Mouse (Mus musculus): ENCODE results near the gene Mvb12b. TPM values are rescaled to one million over a fixed set of nuclear protein-coding genes. Genes with fewer than 3 reads are reported as not detected.

Gene Mvb12b
- polyA plus RNA-seq, 1 experiment from 2014 or later = 24.0 TPM

DNA sequence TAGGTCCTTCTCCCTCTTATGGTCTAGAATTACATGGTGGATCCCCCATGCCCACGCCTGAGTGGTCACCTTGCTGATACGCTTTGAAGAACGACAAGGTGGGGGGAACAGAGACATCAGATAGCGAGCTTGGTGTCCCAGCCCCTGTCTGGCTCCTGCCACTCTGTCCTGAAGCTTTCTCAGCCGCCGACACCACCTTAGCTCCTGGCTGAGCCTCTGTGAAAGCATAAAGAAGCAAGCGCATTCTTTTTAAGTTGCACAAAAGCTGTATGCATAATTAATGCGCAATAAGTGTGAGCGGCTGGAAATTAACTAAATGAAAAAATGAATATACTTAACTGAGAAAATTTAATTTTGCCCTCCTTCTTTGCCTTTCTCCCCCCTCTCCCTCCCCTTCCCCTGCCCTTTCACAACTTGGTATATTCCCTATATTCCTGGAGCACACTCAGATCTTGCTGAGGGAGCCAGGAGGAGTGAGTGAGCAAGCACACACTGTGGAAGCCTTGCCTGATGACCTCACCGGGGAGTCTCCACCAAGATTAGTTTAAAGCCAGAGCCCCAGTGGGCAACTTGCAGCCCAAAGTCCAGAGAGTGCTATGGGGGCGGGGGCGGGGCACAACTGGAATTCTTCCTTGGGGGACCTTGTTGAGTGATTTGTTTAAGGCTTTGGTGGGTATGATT is 174.0 kb downstream of the Mvb12b start:
- peaks cover 25% of the 10 kb centered on the region for H3K27me3 ChIP-seq (ENCODE audit: insufficient read depth, low read length)
- 35% methylated on average over 12 of the region's 12 CpGs for WGBS
- no peak for ATAC-seq (replicated peaks; ENCODE audit: low FRiP score, low read depth)
- no peak for DNase-seq (ENCODE audit: low spot score)
- no peak overlapping the region for H3K9ac ChIP-seq (ENCODE audit: low read depth, low read length)
- no peaks in the 10 kb centered on the region for H3K9me3 ChIP-seq (replicated peaks; ENCODE audit: low read length)
- H3K27ac ChIP-seq = no peak overlapping the region
- no peak for TF ChIP-seq CTCF (IDR thresholded peaks at IDR 0.05; ENCODE audit: low read depth)
- H3K36me3 ChIP-seq (ENCODE audit: insufficient read depth, low read length) = no peaks in the 10 kb centered on the region
- H3K4me1 ChIP-seq (replicated peaks; ENCODE audit: insufficient read depth, low read length) = peaks cover 5% of the 10 kb centered on the region; the same call in 1 of the 2 replicates
- no peak overlapping the region for H3K4me3 ChIP-seq (replicated peaks; ENCODE audit: low read depth, low read length)
- 0 out of 2 replicates have a peak overlapping the region, but pooled peaks have one; percentile 6 for H3K4me2 ChIP-seq (ENCODE audit: low read length)

DNA sequence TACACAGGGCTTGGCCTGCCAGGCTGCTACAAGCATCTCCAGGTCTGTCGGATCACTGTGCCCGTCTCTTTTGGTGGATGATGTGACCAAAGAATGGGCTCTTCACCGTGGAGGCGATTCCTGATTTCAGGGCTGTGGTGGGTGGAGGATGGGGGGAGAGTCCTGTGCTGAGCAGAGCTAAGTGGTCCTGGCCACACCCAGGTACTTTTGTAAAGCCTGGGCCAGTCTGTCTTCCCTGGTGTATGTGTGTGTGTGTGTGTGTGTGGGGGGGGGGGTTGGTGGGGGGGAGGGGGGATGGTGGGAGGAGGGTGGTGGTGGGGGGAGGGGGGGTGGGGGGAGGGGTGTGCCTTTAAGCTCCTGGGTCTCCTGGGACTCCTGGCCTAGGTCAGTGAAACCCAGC is 174.9 kb downstream of the Mvb12b start:
- no peaks in the 10 kb centered on the region for H3K9me3 ChIP-seq (replicated peaks; ENCODE audit: low read length)
- DNase-seq (ENCODE audit: low spot score) = no peak
- H3K4me3 ChIP-seq (replicated peaks; ENCODE audit: low read depth, low read length) = no peak overlapping the region
- no peak for ATAC-seq (replicated peaks; ENCODE audit: low FRiP score, low read depth)
- H3K36me3 ChIP-seq (ENCODE audit: insufficient read depth, low read length) = no peaks in the 10 kb centered on the region
- H3K27me3 ChIP-seq (ENCODE audit: insufficient read depth, low read length) = peaks cover 16% of the 10 kb centered on the region
- 43% methylated on average over 4 of the region's 4 CpGs for WGBS
- H3K4me1 ChIP-seq (replicated peaks; ENCODE audit: insufficient read depth, low read length) = no peaks in the 10 kb centered on the region; the same call in 1 of the 2 replicates
- no peak overlapping the region for H3K9ac ChIP-seq (ENCODE audit: low read depth, low read length)
- no peak for TF ChIP-seq CTCF (IDR thresholded peaks at IDR 0.05; ENCODE audit: low read depth)
- no peak overlapping the region for H3K4me2 ChIP-seq (ENCODE audit: low read length)
- H3K27ac ChIP-seq = no peak overlapping the region

DNA sequence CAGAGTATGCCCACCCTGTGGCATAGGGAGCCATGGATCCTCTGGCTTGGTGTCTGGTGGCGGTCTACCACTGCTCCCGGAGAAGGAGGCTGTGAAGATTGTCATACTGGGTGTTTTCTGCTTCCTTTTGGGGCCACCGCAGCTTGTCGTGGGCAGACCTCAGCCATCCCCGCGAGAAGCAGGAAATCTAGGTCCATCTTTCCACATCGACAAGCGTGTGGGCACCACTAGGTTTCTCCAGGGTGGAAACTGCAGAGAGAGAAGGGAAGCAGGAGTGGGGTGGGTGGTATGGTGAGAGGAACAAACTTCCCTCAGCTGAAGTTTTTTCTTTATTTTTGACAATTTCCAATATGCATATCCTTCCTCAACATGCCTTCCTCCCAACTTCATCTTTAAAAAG is 178.9 kb downstream of the Mvb12b start:
- WGBS = 78% methylated on average over 8 of the region's 8 CpGs
- DNase-seq (ENCODE audit: low spot score) (no peak), ATAC-seq (replicated peaks; ENCODE audit: low FRiP score, low read depth) (no peak)
- Histone ChIP-seq H3K4me1 (replicated peaks; ENCODE audit: insufficient read depth, low read length) (no peaks in the 10 kb centered on the region; the same call in 1 of the 2 replicates), H3K27me3 (ENCODE audit: insufficient read depth, low read length) (peaks cover 6% of the 10 kb centered on the region; the same call in 1 of the 2 replicates), H3K27ac (no peak overlapping the region), H3K9me3 (replicated peaks; ENCODE audit: low read length) (no peaks in the 10 kb centered on the region), H3K4me3 (replicated peaks; ENCODE audit: low read depth, low read length) (no peak overlapping the region), H3K4me2 (ENCODE audit: low read length) (no peak overlapping the region), H3K9ac (ENCODE audit: low read depth, low read length) (no peak overlapping the region), H3K36me3 (ENCODE audit: insufficient read depth, low read length) (no peaks in the 10 kb centered on the region)
- no peak for TF ChIP-seq CTCF (IDR thresholded peaks at IDR 0.05; ENCODE audit: low read depth)

DNA sequence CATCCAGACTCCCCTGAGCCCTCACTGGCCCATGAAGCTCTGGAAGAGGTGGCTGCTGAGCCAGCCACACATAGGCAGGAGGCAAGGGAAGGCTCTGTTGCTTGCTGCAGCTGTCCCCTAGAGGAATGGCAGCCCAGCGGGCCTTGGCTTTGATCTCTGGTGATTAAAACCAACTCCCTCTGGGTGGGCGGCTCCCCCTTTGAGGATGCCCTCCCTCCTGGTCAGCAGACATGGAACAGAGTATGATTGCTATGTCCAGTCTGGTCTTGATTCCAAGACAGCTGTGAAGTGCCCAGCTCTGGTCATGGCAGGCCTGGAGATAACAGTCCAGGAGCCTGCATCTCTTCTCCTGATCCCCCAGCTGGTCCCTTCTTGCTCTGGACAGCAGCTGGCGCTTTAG is 179.7 kb downstream of the Mvb12b start:
- Histone ChIP-seq H3K27me3 (ENCODE audit: insufficient read depth, low read length) (peaks cover 6% of the 10 kb centered on the region; the same call in 1 of the 2 replicates), H3K4me3 (replicated peaks; ENCODE audit: low read depth, low read length) (no peak overlapping the region), H3K9me3 (replicated peaks; ENCODE audit: low read length) (no peaks in the 10 kb centered on the region), H3K4me2 (ENCODE audit: low read length) (no peak overlapping the region), H3K36me3 (ENCODE audit: insufficient read depth, low read length) (no peaks in the 10 kb centered on the region), H3K27ac (no peak overlapping the region), H3K4me1 (replicated peaks; ENCODE audit: insufficient read depth, low read length) (no peaks in the 10 kb centered on the region), H3K9ac (ENCODE audit: low read depth, low read length) (no peak overlapping the region)
- DNase-seq (ENCODE audit: low spot score) (peak; percentile 18), ATAC-seq (replicated peaks; ENCODE audit: low FRiP score, low read depth) (no peak)
- TF ChIP-seq CTCF (IDR thresholded peaks at IDR 0.05; ENCODE audit: low read depth) = no peak
- 39% methylated on average over 3 of the region's 3 CpGs for WGBS

DNA sequence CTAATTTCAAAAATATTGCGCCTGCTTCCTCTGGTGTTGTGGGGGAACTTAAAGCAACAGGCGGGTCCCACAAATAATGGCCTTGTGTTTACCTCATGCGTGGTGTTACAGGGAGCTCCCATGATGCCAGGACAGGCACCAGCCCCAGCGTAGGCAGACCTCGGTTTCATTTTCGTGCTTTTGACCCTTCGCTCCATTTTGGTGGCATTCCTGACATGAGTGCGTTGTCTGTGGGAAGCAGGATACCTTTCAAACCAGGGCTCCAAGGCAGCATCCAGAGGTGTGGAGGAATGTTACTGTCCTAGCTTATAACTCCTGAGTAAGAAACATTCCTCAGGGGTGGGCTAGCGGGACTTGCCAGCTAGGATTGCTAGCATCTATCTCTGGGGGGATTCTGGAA is 181.3 kb downstream of the Mvb12b start:
- DNase-seq (ENCODE audit: low spot score) (no peak), ATAC-seq (replicated peaks; ENCODE audit: low FRiP score, low read depth) (no peak)
- no peaks in the 10 kb centered on the region for H3K9me3 ChIP-seq (replicated peaks; ENCODE audit: low read length)
- H3K4me3 ChIP-seq (replicated peaks; ENCODE audit: low read depth, low read length) = no peak overlapping the region
- H3K4me2 ChIP-seq (ENCODE audit: low read length) = no peak overlapping the region
- no peaks in the 10 kb centered on the region for H3K4me1 ChIP-seq (replicated peaks; ENCODE audit: insufficient read depth, low read length)
- peaks cover 6% of the 10 kb centered on the region; the same call in 1 of the 2 replicates for H3K27me3 ChIP-seq (ENCODE audit: insufficient read depth, low read length)
- H3K27ac ChIP-seq = no peak overlapping the region
- no peak for TF ChIP-seq CTCF (IDR thresholded peaks at IDR 0.05; ENCODE audit: low read depth)
- H3K9ac ChIP-seq (ENCODE audit: low read depth, low read length) = no peak overlapping the region
- H3K36me3 ChIP-seq (ENCODE audit: insufficient read depth, low read length) = no peaks in the 10 kb centered on the region
- WGBS = 60% methylated on average over 9 of the region's 9 CpGs

DNA sequence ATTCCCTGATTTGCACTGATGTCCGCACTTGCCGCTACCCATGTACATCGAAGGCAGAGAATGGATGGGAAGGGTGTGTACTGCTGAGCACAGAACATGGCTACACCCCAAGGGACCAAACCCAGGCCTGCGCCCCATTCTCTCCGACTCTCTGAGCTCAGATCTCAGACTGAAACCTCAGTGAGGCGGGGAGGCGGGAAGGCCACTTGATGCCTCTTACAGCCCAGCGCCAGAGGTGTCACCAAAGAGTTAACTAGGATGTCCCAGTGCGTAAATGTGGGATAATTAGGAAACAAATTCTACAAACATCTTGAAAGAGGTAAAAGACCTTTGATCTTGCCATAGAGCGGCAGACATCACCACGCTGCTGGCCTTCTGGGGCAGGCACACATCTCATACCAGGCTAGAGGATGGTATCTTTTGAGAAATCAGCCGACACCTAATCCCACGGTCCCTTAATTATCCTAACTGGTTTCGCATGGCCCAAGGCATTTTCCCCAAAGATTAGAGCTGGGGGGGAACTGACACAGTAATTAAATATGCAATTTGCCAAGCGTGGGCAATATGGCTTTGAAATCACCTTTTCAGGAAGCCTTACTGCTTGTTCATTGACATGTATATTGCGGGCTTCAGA is 181.9 kb downstream of the Mvb12b start:
- ATAC-seq (replicated peaks; ENCODE audit: low FRiP score, low read depth) = no peak
- 36% methylated on average over 16 of the region's 16 CpGs for WGBS

More for the DNA sequence above, 181.9 kb downstream of the Mvb12b start:
- Histone ChIP-seq H3K27ac (no peak overlapping the region), H3K9ac (ENCODE audit: low read depth, low read length) (no peak overlapping the region), H3K36me3 (ENCODE audit: insufficient read depth, low read length) (no peaks in the 10 kb centered on the region), H3K4me1 (replicated peaks; ENCODE audit: insufficient read depth, low read length) (no peaks in the 10 kb centered on the region), H3K4me3 (replicated peaks; ENCODE audit: low read depth, low read length) (no peak overlapping the region), H3K27me3 (ENCODE audit: insufficient read depth, low read length) (peaks cover 6% of the 10 kb centered on the region; the same call in 1 of the 2 replicates), H3K4me2 (ENCODE audit: low read length) (no peak overlapping the region), H3K9me3 (replicated peaks; ENCODE audit: low read length) (no peaks in the 10 kb centered on the region)
- no peak for TF ChIP-seq CTCF (IDR thresholded peaks at IDR 0.05; ENCODE audit: low read depth)
- DNase-seq (ENCODE audit: low spot score) = no peak
